Mouse (Mus musculus) liver, embryonic 14.5 days (tissue): ENCODE measurements at regions not wholly inside any gene's neighbourhood (a gene's known extent, or its start where the extent isn't known, plus 50 kb on each side); places are given as distances from the start of the nearest gene placed in this dataset.

Experiments
- CTCF ChIP-seq: IDR thresholded peaks from 2 replicates; pipeline ENCODE4 v1.5.1; 2016; ENCODE audit warnings: antibody characterized with exemption, low read depth, control low read depth
- EP300 ChIP-seq: IDR thresholded peaks from 2 replicates; pipeline ENCODE4 v1.6.1; 2016; ENCODE audit warnings: antibody characterized with exemption, low read depth

DNA sequence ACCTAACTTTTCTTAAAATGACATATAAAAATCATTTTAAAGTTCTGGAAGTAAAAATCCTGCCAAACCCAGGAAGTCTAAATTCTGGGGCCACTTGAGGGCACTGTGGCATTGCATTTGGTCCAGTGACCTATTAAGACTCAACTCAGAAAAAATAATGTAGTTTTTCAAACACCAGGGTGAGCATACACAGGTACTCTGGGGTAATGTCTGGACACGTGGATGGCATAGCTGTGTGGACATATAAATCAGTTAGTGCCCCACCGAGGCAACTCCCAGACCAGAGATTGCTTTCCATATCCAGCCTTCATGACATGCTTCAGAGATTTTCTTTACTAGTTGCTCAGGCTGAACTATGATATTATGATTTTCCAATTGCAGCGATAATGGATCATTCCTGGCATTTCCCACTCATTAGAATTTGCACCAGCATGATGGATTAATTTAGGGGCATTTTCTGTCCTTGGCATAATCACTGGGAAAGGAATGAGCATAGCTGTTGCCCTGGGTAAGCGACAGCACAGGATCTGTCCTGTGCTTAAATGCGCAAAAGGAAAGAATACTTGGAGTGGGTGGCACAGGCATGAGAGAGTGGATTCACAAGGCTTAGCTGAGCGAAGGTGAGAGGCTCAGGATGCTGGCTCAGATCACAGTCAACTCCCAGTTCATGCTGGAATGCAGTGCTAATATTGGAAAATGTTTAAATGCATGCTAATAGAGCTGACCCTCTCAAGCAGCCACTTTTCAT lies 1526.6 kb upstream of the Cdh8 start:
- TF ChIP-seq EP300 (no peak), CTCF (no peak)
